Mouse (Mus musculus) brain, embryonic 14.5 days (tissue): ENCODE data around the gene Tada1.

ENCODE experiments used
- CTCF ChIP-seq: fragments of 200-500 bp; IDR thresholded peaks from 2 replicates; pipeline ENCODE4 v1.5.1; 2012; ENCODE audit warnings: inconsistent platforms, mild to moderate bottlenecking, moderate library complexity, borderline replicate concordance; ENCODE audit not compliant: insufficient read depth, insufficient read length; ENCODE audit errors: extremely low read depth
- POLR2A ChIP-seq: fragments of 200-500 bp; IDR thresholded peaks from 2 replicates; pipeline ENCODE4 v1.6.1; 2012; ENCODE audit warnings: mild to moderate bottlenecking, inconsistent platforms, borderline replicate concordance; ENCODE audit not compliant: poor library complexity, insufficient read depth, insufficient read length, severe bottlenecking; ENCODE audit errors: extremely low read depth

GRCm38 (mm10) chr1:166361842-166362241 is 17.1 kb upstream of the Tada1 start:
- TF ChIP-seq CTCF (peak; percentile 8; the same call in 1 of the 2 replicates), POLR2A (no peak)
